Mouse (Mus musculus) heart, embryonic 13.5 days (tissue): ENCODE measurements at regions not wholly inside any gene's neighbourhood (a gene's known extent, or its start where the extent isn't known, plus 50 kb on each side); places are given as distances from the start of the nearest gene placed in this dataset.

ENCODE experiments used
- ATAC-seq: fragments of 200-750 bp; cut with Nextera tagmentation; 2 replicates; pipeline ENCODE4 v1.8.0; 2017; ENCODE audit warnings: moderate TSS enrichment; ENCODE audit not compliant: insufficient number of reproducible peaks, low FRiP score, low TSS enrichment; ENCODE audit errors: extremely low read depth
- H3K27ac ChIP-seq: fragments of 300-500 bp; sonication (generic); replicated peaks from 2 replicates; pipeline ENCODE4 v1.5.1; 2015; ENCODE audit warnings: moderate library complexity, mild to moderate bottlenecking, inconsistent platforms
- H3K27me3 ChIP-seq: fragments of 300-500 bp; sonication (generic); replicated peaks from 2 replicates; pipeline ENCODE4 v1.6.1; 2015; ENCODE audit warnings: mild to moderate bottlenecking, inconsistent platforms
- H3K36me3 ChIP-seq: fragments of 300-500 bp; sonication (generic); 2 replicates; pipeline ENCODE4 v1.6.1; 2015; ENCODE audit warnings: mild to moderate bottlenecking, inconsistent platforms
- H3K4me1 ChIP-seq: fragments of 300-500 bp; sonication (generic); 2 replicates; pipeline ENCODE4 v1.6.1; 2015; ENCODE audit warnings: inconsistent platforms
- H3K4me2 ChIP-seq: fragments of 300-500 bp; sonication (generic); 2 replicates; pipeline ENCODE4 v1.6.1; 2015; ENCODE audit warnings: inconsistent platforms, mild to moderate bottlenecking, moderate library complexity
- H3K4me3 ChIP-seq: fragments of 300-500 bp; sonication (generic); 2 replicates; pipeline ENCODE4 v1.5.1; 2015; ENCODE audit warnings: moderate library complexity, mild to moderate bottlenecking, inconsistent platforms
- H3K9ac ChIP-seq: fragments of 300-500 bp; sonication (generic); 2 replicates; pipeline ENCODE4 v1.6.1; 2015; ENCODE audit warnings: inconsistent platforms, mild to moderate bottlenecking, moderate library complexity
- H3K9me3 ChIP-seq: fragments of 300-500 bp; sonication (generic); 2 replicates; pipeline ENCODE4 v1.6.1; 2016; ENCODE audit warnings: inconsistent platforms
- WGBS: fragments of 180-500 bp; shearing (Covaris S2); methylation state at CpG from one replicate; pipeline ENCODE4 v1.1.7; 2015; ENCODE audit warnings: mixed read lengths; 5-methylcytosine and 5-hydroxymethylcytosine counted together

- Histone ChIP-seq H3K27ac (no peak overlapping the region), H3K4me1 (no peaks in the 10 kb centered on the region), H3K36me3 (no peaks in the 10 kb centered on the region), H3K27me3 (no peaks in the 10 kb centered on the region), H3K9me3 (peaks cover 3% of the 10 kb centered on the region; the same call in 1 of the 2 replicates), H3K9ac (no peak overlapping the region), H3K4me2 (no peak overlapping the region), H3K4me3 (no peak overlapping the region)
- WGBS = 66% methylated on average over 9 of the region's 9 CpGs
- ATAC-seq = no peak
Measured at GRCm38 (mm10) chr2:103848923-103849700, 51.7 kb upstream of the Caprin1 start.

- WGBS = 73% methylated on average over 9 of the region's 9 CpGs
- H3K4me3 ChIP-seq = no peak overlapping the region
- no peaks in the 10 kb centered on the region for H3K4me1 ChIP-seq
- no peak for ATAC-seq
- peaks cover 3% of the 10 kb centered on the region; the same call in 1 of the 2 replicates for H3K9me3 ChIP-seq
- no peak overlapping the region for H3K4me2 ChIP-seq
- H3K27me3 ChIP-seq = no peaks in the 10 kb centered on the region
- H3K36me3 ChIP-seq = no peaks in the 10 kb centered on the region
- H3K27ac ChIP-seq = no peak overlapping the region
- no peak overlapping the region for H3K9ac ChIP-seq
Measured at GRCm38 (mm10) chr2:103849766-103850530, 52.5 kb upstream of the Caprin1 start.

- Histone ChIP-seq H3K4me1 (no peaks in the 10 kb centered on the region), H3K27ac (no peak overlapping the region), H3K9me3 (peaks cover 3% of the 10 kb centered on the region; the same call in 1 of the 2 replicates), H3K4me2 (no peak overlapping the region), H3K9ac (no peak overlapping the region), H3K27me3 (no peaks in the 10 kb centered on the region), H3K36me3 (no peaks in the 10 kb centered on the region), H3K4me3 (no peak overlapping the region)
- WGBS = 56% methylated on average over 5 of the region's 5 CpGs
- ATAC-seq = no peak
Measured at GRCm38 (mm10) chr2:103850531-103850816, 53.0 kb upstream of the Caprin1 start.

GRCm38 (mm10) chr2:103851171-103851570 is 53.7 kb upstream of the Caprin1 start:
- ATAC-seq = no peak
- 76% methylated on average over 3 of the region's 3 CpGs for WGBS
- H3K36me3 ChIP-seq = no peaks in the 10 kb centered on the region
- no peak overlapping the region for H3K9ac ChIP-seq
- H3K4me3 ChIP-seq = no peak overlapping the region
- no peak overlapping the region for H3K4me2 ChIP-seq
- H3K9me3 ChIP-seq = peaks cover 3% of the 10 kb centered on the region; the same call in 1 of the 2 replicates
- no peaks in the 10 kb centered on the region for H3K4me1 ChIP-seq
- no peaks in the 10 kb centered on the region for H3K27me3 ChIP-seq
- H3K27ac ChIP-seq = no peak overlapping the region

GRCm38 (mm10) chr2:103861226-103861625 is 63.8 kb upstream of the Caprin1 start:
- H3K9ac ChIP-seq = no peak overlapping the region
- no peaks in the 10 kb centered on the region; the same call in 1 of the 2 replicates for H3K9me3 ChIP-seq
- no peak overlapping the region for H3K4me2 ChIP-seq
- H3K27ac ChIP-seq = no peak overlapping the region
- H3K36me3 ChIP-seq = no peaks in the 10 kb centered on the region
- no peaks in the 10 kb centered on the region for H3K4me1 ChIP-seq
- 75% methylated on average over 8 of the region's 8 CpGs for WGBS
- H3K4me3 ChIP-seq = no peak overlapping the region
- H3K27me3 ChIP-seq = no peaks in the 10 kb centered on the region
- ATAC-seq = no peak

DNA sequence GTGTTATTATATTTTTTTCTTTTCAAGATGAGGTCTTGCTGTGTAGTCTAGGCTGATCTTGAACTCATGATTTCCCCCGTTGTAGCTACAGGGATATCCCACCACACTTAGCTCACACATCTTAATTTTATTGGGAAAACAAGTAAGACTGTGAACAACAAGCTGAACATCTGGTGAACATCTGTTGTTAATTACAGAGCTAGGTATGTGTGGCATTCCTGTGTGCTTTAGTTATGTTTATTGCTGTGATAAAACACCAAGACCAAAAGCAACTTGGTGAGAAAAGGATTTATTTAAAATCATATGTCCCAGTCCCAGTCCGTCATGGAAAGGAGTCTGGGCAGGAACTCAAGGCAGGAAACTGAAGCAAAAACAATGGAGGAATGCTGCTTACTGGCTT is 66.8 kb upstream of the Caprin1 start:
- Histone ChIP-seq H3K27me3 (peaks cover 21% of the 10 kb centered on the region), H3K4me2 (no peak overlapping the region), H3K4me1 (no peaks in the 10 kb centered on the region), H3K36me3 (no peaks in the 10 kb centered on the region), H3K27ac (no peak overlapping the region), H3K9ac (no peak overlapping the region), H3K4me3 (no peak overlapping the region), H3K9me3 (no peaks in the 10 kb centered on the region; the same call in 1 of the 2 replicates)
- ATAC-seq = no peak
- WGBS = 54% methylated on average over 2 of the region's 2 CpGs

DNA sequence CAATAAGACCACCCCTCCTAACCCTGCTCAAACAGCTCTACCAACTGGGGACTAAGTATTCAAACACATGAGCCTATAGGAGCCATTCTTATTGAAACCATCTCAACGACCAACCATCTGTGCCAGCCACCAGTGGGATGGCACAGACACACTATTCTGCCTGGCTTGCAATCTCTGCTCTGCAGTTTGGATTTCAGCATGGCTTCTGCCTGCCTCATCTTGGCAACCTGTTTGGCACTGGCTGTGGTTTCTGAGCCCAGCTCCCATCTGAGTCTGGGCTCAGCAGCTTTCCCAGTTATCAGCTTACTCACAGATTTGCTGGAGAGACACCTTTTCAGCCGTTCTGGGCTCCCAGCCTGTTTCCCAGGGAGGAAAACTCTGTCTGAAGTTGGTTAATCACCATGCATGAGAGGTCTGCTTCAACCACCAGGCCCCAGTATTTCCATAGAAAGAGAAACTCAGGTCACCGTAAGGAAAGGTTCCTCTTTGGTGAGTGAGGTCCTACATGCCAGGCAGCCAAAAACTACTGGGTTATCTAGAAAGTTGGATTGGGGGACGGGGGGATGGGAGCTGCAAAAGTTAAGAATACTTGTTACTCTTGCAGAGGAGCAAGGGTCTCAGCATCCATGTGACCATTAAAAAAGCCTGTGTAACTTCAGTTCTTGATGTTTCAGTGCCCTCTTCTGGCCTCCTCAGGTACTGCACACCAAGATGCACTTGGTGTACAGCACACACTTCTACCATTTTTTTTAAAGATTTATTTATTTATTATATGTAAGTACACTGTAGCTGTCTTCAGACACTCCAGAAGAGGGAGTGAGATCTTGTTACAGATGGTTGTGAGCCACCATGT is 68.1 kb upstream of the Caprin1 start:
- Histone ChIP-seq H3K4me1 (no peaks in the 10 kb centered on the region), H3K4me3 (no peak overlapping the region), H3K36me3 (no peaks in the 10 kb centered on the region), H3K9ac (no peak overlapping the region), H3K27ac (no peak overlapping the region), H3K27me3 (peaks cover 26% of the 10 kb centered on the region), H3K9me3 (no peaks in the 10 kb centered on the region; the same call in 1 of the 2 replicates), H3K4me2 (no peak overlapping the region)
- 65% methylated on average over 4 of the region's 4 CpGs for WGBS
- ATAC-seq = no peak

- no peak overlapping the region for H3K4me3 ChIP-seq
- H3K27ac ChIP-seq = no peak overlapping the region
- no peaks in the 10 kb centered on the region; the same call in 1 of the 2 replicates for H3K9me3 ChIP-seq
- peaks cover 26% of the 10 kb centered on the region for H3K27me3 ChIP-seq
- 63% methylated on average over 14 of the region's 14 CpGs for WGBS
- no peaks in the 10 kb centered on the region for H3K36me3 ChIP-seq
- ATAC-seq = no peak
- no peak overlapping the region for H3K4me2 ChIP-seq
- H3K4me1 ChIP-seq = no peaks in the 10 kb centered on the region
- no peak overlapping the region for H3K9ac ChIP-seq
Measured at GRCm38 (mm10) chr2:103867241-103867957, 70.0 kb upstream of the Caprin1 start.

DNA sequence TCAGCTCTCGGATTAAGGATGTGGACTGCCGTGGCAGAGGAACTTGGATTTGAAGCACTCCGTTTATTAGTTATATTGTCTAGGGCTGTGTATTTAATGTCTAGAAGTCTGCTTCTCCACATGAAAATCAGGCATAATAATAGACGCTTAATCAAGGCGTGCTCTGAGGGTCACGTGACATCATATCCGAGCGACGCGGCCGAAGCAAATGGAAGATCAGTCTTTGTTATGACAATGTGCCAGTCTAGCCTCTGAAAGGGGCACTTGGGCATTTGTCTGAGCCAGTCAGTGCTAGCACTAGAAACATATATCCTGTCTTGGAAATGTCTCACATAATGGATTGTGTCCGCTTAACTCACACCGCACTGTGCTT is 70.5 kb upstream of the Caprin1 start:
- ATAC-seq = no peak

GRCm38 (mm10) chr2:103868655-103869054 is 71.2 kb upstream of the Caprin1 start:
- H3K27me3 ChIP-seq = peaks cover 26% of the 10 kb centered on the region
- H3K4me1 ChIP-seq = no peaks in the 10 kb centered on the region
- no peak overlapping the region for H3K4me2 ChIP-seq
- no peak overlapping the region for H3K9ac ChIP-seq
- H3K4me3 ChIP-seq = no peak overlapping the region
- no peak overlapping the region for H3K27ac ChIP-seq
- WGBS = 57% methylated on average over 7 of the region's 7 CpGs
- no peaks in the 10 kb centered on the region; the same call in 1 of the 2 replicates for H3K9me3 ChIP-seq
- no peaks in the 10 kb centered on the region for H3K36me3 ChIP-seq
- no peak for ATAC-seq

More for the DNA sequence above, 70.5 kb upstream of the Caprin1 start:
- Histone ChIP-seq H3K9me3 (no peaks in the 10 kb centered on the region; the same call in 1 of the 2 replicates), H3K4me3 (no peak overlapping the region), H3K4me2 (no peak overlapping the region), H3K27ac (no peak overlapping the region), H3K4me1 (no peaks in the 10 kb centered on the region), H3K36me3 (no peaks in the 10 kb centered on the region), H3K27me3 (peaks cover 26% of the 10 kb centered on the region), H3K9ac (no peak overlapping the region)
- 91% methylated on average over 13 of the region's 13 CpGs for WGBS
